Mouse (Mus musculus) ES-Bruce4 (cell line): Measurements from ENCODE around the gene Gabrb3. TPM values are rescaled to one million over a fixed set of nuclear protein-coding genes. Genes with fewer than 3 reads are reported as not detected.

Experiments used
- H3K27ac ChIP-seq: 2 replicates; pipeline ENCODE4 v1.5.1; 2012; ENCODE audit warnings: low read length, inconsistent platforms; ENCODE audit not compliant: insufficient read depth
- H3K27me3 ChIP-seq: 2 replicates; pipeline ENCODE4 v1.6.1; 2012; ENCODE audit warnings: mild to moderate bottlenecking, low read length, inconsistent platforms; ENCODE audit not compliant: control insufficient read depth, poor library complexity, insufficient read depth, severe bottlenecking
- H3K36me3 ChIP-seq: 2 replicates; pipeline ENCODE4 v1.6.1; 2012; ENCODE audit warnings: inconsistent platforms, mild to moderate bottlenecking, low read length, moderate library complexity; ENCODE audit not compliant: control insufficient read depth, poor library complexity, insufficient read depth, severe bottlenecking
- H3K4me1 ChIP-seq: one replicate; pipeline ENCODE4 v1.8.1; 2011; ENCODE audit warnings: low read length; ENCODE audit not compliant: control insufficient read depth, insufficient read depth
- H3K4me3 ChIP-seq: 2 replicates; pipeline ENCODE4 v1.5.1; 2011; ENCODE audit warnings: low read depth, mild to moderate bottlenecking, low read length
- H3K9ac ChIP-seq: 2 replicates; pipeline ENCODE4 v1.6.1; 2012; ENCODE audit warnings: low read depth, mild to moderate bottlenecking, inconsistent platforms; ENCODE audit not compliant: poor library complexity, severe bottlenecking
- H3K9me3 ChIP-seq: replicated peaks from 2 replicates; pipeline ENCODE4 v1.6.1; 2012; ENCODE audit warnings: mild to moderate bottlenecking, low read length, inconsistent platforms; ENCODE audit not compliant: control insufficient read depth, poor library complexity, insufficient read depth, severe bottlenecking
- CTCF ChIP-seq: IDR thresholded peaks from one replicate; pipeline ENCODE4 v1.8.1; 2011; ENCODE audit warnings: low read depth, low read length
- EP300 ChIP-seq: IDR thresholded peaks from 2 replicates; pipeline ENCODE4 v1.6.1; 2011; ENCODE audit warnings: low read depth, low read length; ENCODE audit not compliant: insufficient read depth
- POLR2A ChIP-seq: IDR thresholded peaks from one replicate; pipeline ENCODE4 v1.8.1; 2011; ENCODE audit warnings: low read length; ENCODE audit not compliant: insufficient read depth
- polyA plus RNA-seq: library from polyadenylated mRNA; stranded (reverse); fragments of >200 nt; gene quantifications from 2 replicates; pipeline ENCODE4 v1.2.4, GENCODE M21; 2011; ENCODE audit warnings: low read depth; ENCODE audit not compliant: missing spikeins, insufficient read depth, insufficient read length

Gene Gabrb3
- polyA plus RNA-seq, 1 experiment = 8.5 TPM

DNA sequence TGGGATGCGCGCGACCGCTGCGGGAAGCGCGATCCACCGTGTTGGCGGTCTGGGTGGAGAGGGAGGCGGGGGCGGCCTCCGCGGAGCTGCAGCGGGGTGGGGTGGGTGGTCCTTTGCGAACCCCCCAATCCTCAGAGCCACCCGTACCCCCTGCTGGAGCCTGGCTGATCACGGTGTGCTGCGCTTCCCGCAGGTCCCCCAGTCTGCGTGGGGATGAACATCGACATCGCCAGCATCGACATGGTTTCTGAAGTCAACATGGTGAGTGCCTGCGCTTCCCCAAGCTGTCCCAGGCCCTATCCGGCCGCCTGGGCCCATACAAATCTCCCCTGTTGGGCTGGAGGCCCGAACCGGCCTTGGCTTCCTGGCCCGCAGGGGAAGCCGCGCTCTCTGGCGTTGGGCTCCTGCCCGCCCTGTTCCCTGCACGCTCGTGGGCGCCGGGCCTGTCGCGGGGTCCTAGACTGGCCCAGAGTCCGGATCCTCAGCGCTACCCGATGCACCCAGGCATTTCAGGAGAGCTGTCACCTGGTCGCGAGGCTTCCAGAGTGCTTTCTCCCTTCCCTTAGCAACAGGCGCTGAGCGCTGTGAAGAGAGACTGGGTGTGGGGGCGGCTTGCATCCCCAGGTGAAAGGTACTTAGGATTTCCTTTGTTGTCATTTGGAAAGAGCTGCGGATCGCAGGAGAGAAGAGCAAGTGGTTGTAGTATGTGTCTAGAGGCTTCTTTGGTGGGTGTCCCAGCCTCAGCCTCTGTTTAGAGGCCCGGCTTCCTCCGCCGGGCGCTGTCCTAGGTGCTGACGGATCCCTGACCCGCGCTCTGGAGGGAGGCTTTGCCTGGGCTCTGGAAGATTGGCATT lies 172.3 kb downstream of the Gabrb3 start:
- Histone ChIP-seq H3K27ac (no peak overlapping the region), H3K4me3 (peak overlapping the region; percentile 87), H3K27me3 (no peaks in the 10 kb centered on the region), H3K4me1 (peaks cover 2% of the 10 kb centered on the region), H3K9ac (peak overlapping the region; percentile 65), H3K36me3 (no peaks in the 10 kb centered on the region), H3K9me3 (no peaks in the 10 kb centered on the region)
- TF ChIP-seq POLR2A = no peak
- TF ChIP-seq EP300 = no peak
- TF ChIP-seq CTCF = no peak

DNA sequence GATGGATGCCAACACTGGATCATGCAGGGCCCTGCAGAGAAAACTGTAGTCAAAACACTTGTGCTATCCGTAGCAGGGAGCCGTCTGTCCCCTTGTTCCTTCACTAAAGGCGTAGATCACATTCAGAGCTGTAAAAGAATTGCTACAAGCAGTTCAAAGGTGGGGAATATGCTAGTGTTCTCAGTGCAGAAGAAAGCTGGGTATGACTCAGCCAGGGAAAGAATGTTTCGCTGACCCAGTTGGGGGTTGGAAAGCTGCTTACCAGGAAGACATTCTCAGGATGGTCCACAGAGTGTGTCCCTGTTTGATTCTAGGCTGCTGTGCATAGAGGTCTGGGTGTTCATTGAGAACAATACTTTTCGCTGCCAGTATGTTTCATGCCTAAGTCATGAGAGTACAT lies 177.8 kb downstream of the Gabrb3 start:
- Histone ChIP-seq H3K9ac (no peak overlapping the region), H3K27me3 (no peaks in the 10 kb centered on the region), H3K36me3 (no peaks in the 10 kb centered on the region), H3K27ac (no peak overlapping the region), H3K4me1 (no peaks in the 10 kb centered on the region), H3K9me3 (no peaks in the 10 kb centered on the region), H3K4me3 (no peak overlapping the region)
- TF ChIP-seq CTCF (no peak), EP300 (no peak), POLR2A (no peak)

DNA sequence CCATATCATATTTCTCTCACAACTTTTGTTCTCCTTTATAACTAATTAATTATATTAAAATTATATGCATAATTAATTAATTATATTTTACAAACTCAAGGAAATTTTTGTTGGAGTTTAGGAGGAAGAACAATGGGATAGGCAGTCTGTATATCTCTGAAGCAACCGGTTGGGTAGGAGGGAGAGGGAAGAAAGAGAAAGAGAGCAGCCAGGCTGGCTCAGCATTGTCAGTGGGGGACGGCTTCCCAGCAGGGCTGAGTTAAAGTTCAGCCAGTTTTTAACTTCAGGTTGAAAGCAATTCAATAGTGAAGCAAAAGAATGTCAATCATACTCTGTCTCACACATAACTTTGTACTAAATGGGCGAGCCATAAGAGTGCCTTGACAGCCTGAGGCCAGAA lies 199.2 kb downstream of the Gabrb3 start:
- Histone ChIP-seq H3K27ac (no peak overlapping the region), H3K9me3 (no peaks in the 10 kb centered on the region), H3K27me3 (no peaks in the 10 kb centered on the region), H3K4me1 (no peaks in the 10 kb centered on the region), H3K9ac (no peak overlapping the region), H3K4me3 (no peak overlapping the region), H3K36me3 (no peaks in the 10 kb centered on the region)
- TF ChIP-seq POLR2A (no peak), CTCF (no peak), EP300 (no peak)

GRCm38 (mm10) chr7:57620036-57620435 lies 200.5 kb downstream of the Gabrb3 start:
- Histone ChIP-seq H3K9me3 (no peaks in the 10 kb centered on the region), H3K9ac (no peak overlapping the region), H3K27me3 (no peaks in the 10 kb centered on the region), H3K4me3 (no peak overlapping the region), H3K27ac (no peak overlapping the region), H3K4me1 (no peaks in the 10 kb centered on the region), H3K36me3 (no peaks in the 10 kb centered on the region)
- no peak for TF ChIP-seq CTCF
- TF ChIP-seq EP300 = no peak
- TF ChIP-seq POLR2A = no peak

GRCm38 (mm10) chr7:57623718-57624117 lies 204.2 kb downstream of the Gabrb3 start:
- no peaks in the 10 kb centered on the region for H3K4me1 ChIP-seq
- no peaks in the 10 kb centered on the region for H3K27me3 ChIP-seq
- H3K4me3 ChIP-seq = no peak overlapping the region
- no peak overlapping the region for H3K9ac ChIP-seq
- no peak overlapping the region for H3K27ac ChIP-seq
- H3K9me3 ChIP-seq = no peaks in the 10 kb centered on the region
- no peak for TF ChIP-seq CTCF
- no peak for TF ChIP-seq POLR2A
- no peak for TF ChIP-seq EP300
- no peaks in the 10 kb centered on the region for H3K36me3 ChIP-seq

GRCm38 (mm10) chr7:57635026-57635425 lies 215.5 kb downstream of the Gabrb3 start:
- TF ChIP-seq CTCF = no peak
- no peak for TF ChIP-seq POLR2A
- TF ChIP-seq EP300 = no peak
- H3K27me3 ChIP-seq = no peaks in the 10 kb centered on the region
- H3K4me1 ChIP-seq = peaks cover 2% of the 10 kb centered on the region
- no peak overlapping the region for H3K4me3 ChIP-seq
- no peaks in the 10 kb centered on the region for H3K36me3 ChIP-seq
- H3K27ac ChIP-seq = no peak overlapping the region
- no peaks in the 10 kb centered on the region for H3K9me3 ChIP-seq
- no peak overlapping the region for H3K9ac ChIP-seq
